In genomic region chr14:55702761-55703160, GRCm38 (mm10) we compare ENCODE assay signal across 22 mouse cellular contexts. TPM values are rescaled to one million over a fixed set of nuclear protein-coding genes. Genes with fewer than 3 reads are reported as not detected.
"Had no signal": no experiment of that assay in that cellular context is flagged by ENCODE, and none has a peak within 500 bp of the region (broad histone marks: within the 10 kb centered on the region; RNA-seq: fewer than 3 reads in every experiment).

No protein-coding gene starts in this region.

- H3K4me2 ChIP-seq: limb, embryonic 12.5 days; limb, embryonic 15.5 days; liver, embryonic 11.5 days; midbrain, embryonic 13.5 days; neural tube, embryonic 13.5 days had no signal

- ATAC-seq: liver, postnatal 0 days; midbrain, embryonic 13.5 days; midbrain, embryonic 16.5 days had no signal

- DNase-seq: kidney, adult 18-20 months; kidney, adult 9 months; kidney, postnatal 14 days; kidney, postnatal 4 days; left cerebral cortex, postnatal 4 days; liver, postnatal 0 days; lung, postnatal 10 days; retina, postnatal 1 day; right cerebral cortex, postnatal 25 days; thymus, adult 2 months; thymus, postnatal 14 days; thymus, postnatal 4 days had no signal

- H3K27me3 ChIP-seq: limb, embryonic 12.5 days; limb, embryonic 15.5 days; midbrain, embryonic 13.5 days; neural tube, embryonic 13.5 days had no signal

- H3K36me3 ChIP-seq: limb, embryonic 12.5 days; limb, embryonic 15.5 days; midbrain, embryonic 13.5 days; neural tube, embryonic 13.5 days had no signal

- H3K9me3 ChIP-seq: limb, embryonic 12.5 days; limb, embryonic 15.5 days; midbrain, embryonic 13.5 days; neural tube, embryonic 13.5 days had no signal

- H3K4me1 ChIP-seq: limb, embryonic 12.5 days; midbrain, embryonic 13.5 days; neural tube, embryonic 13.5 days had no signal

- H3K9ac ChIP-seq: limb, embryonic 12.5 days; limb, embryonic 15.5 days; liver, embryonic 14.5 days; liver, postnatal 0 days; midbrain, embryonic 13.5 days; neural tube, embryonic 13.5 days had no signal

- H3K4me3 ChIP-seq: limb, embryonic 12.5 days; limb, embryonic 15.5 days; midbrain, embryonic 13.5 days; myocyte; neural tube, embryonic 13.5 days had no signal

- H3K27ac ChIP-seq: limb, embryonic 12.5 days; limb, embryonic 15.5 days; liver, embryonic 14.5 days; macrophage; midbrain, embryonic 13.5 days; neural tube, embryonic 13.5 days had no signal

RNA-seq across cellular contexts. Expression of gene Tgm1, which starts 11.0 kb away (rescaled TPM):
- total RNA-seq: layer of hippocampus, adult 18-20 months had no signal
